Mouse (Mus musculus) bone marrow, adult 2 months (tissue): ENCODE measurements around the gene Ifi35.

Experiments used
- CTCF ChIP-seq: fragments of 200-500 bp; IDR thresholded peaks from 2 replicates; pipeline ENCODE4 v1.5.1; 2011; ENCODE audit warnings: low read length, control low read depth; ENCODE audit not compliant: control insufficient read depth, insufficient read depth
- POLR2A ChIP-seq: fragments of 200-500 bp; IDR thresholded peaks from 2 replicates; pipeline ENCODE4 v1.6.1; 2011; ENCODE audit warnings: low read depth, mild to moderate bottlenecking, control low read depth, low read length, borderline replicate concordance; ENCODE audit not compliant: control insufficient read depth

DNA sequence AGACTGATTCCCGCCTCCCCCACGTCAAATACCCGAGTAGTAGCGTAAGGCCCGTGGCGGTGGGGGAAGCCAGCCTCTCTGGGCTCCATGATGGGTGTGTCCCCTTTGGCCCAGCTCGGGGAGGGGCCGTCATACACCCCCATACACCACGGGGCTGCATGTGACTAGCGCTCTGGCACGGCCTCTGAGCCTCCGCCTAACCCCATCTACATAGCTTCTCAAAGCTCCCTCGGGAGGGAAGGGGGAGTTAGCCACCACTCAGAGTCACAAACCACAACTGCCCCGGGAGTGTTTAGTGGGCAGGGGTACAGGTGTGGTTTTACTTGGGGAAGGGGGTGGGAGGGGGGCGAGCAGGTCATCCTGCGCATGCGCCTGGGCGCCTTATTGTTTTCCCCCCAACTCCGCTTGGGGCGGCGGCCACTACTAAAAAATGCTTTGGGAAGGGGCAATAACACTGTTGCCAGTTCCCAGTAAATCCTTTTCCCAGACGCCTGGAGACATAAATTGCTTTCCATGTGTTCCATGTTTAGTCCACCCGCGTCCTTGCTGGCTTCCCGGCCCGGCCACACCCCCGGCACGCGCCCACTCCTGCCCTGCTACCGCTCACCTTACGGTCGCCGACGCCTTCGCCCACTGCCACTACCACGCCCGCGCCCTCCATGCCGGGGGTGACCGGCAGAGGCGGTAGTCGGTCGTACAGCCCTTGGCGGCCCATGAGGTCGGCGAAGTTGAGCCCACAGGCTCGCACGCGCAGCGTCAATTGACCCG lies 17.1 kb downstream of the Ifi35 start:
- no peak for TF ChIP-seq CTCF
- TF ChIP-seq POLR2A: no peak
